Mouse (Mus musculus): ENCODE measurements around the gene Timmdc1. TPM values are rescaled to one million over a fixed set of nuclear protein-coding genes. Genes with fewer than 3 reads are reported as not detected.

The Timmdc1 gene
- 18.5 and 19.2 TPM in 2 replicates for polyA plus RNA-seq (2014; fragmentation: Nextera tagmentation; extraction: Ambion mirVana)

- Histone ChIP-seq H3K4me2 (ENCODE audit: low read depth, low read length) (peak within 1 kb of the TSS; percentile 71), H3K4me1 (ENCODE audit: control insufficient read depth, insufficient read depth, low read length) (peaks cover 9% of the 10 kb centered on the region; the same call in 1 of the 2 replicates), H3K36me3 (ENCODE audit: control insufficient read depth, insufficient read depth, low read length) (peaks cover 47% of the 10 kb centered on the region), H3K27me3 (replicated peaks; ENCODE audit: control insufficient read depth, insufficient read depth, low read length) (no peaks in the 10 kb centered on the region), H3K9me3 (ENCODE audit: control insufficient read depth, low read length) (no peaks in the 10 kb centered on the region), H3K4me3 (ENCODE audit: low read depth, low read length) (peak within 1 kb of the TSS; percentile 98), H3K27ac (replicated peaks; ENCODE audit: low read depth, low read length) (peak within 1 kb of the TSS; percentile 91), H3K9ac (ENCODE audit: low read depth, low read length) (peak within 1 kb of the TSS; percentile 96)
- 0% methylated on average over 58 of the region's 73 CpGs for WGBS
- DNase-seq (ENCODE audit: low spot score): peak; percentile 97
- ATAC-seq (ENCODE audit: low read depth): peak; percentile 98
These were observed at the start of gene Timmdc1 for GRCm38 (mm10) chr16:38522129-38523084. Timmdc1 (minus strand) TSS chr16:38522663.

- no peaks in the 10 kb centered on the region for H3K9me3 ChIP-seq (ENCODE audit: control insufficient read depth, low read length)
- H3K36me3 ChIP-seq (ENCODE audit: control insufficient read depth, insufficient read depth, low read length): peaks cover 82% of the 10 kb centered on the region
- DNase-seq (ENCODE audit: low spot score) (no peak), ATAC-seq (ENCODE audit: low read depth) (no peak)
- H3K4me2 ChIP-seq (ENCODE audit: low read depth, low read length): no peak overlapping the region
- H3K9ac ChIP-seq (ENCODE audit: low read depth, low read length): no peak overlapping the region
- H3K27me3 ChIP-seq (replicated peaks; ENCODE audit: control insufficient read depth, insufficient read depth, low read length): no peaks in the 10 kb centered on the region
- no peaks in the 10 kb centered on the region for H3K4me1 ChIP-seq (ENCODE audit: control insufficient read depth, insufficient read depth, low read length)
- no peak overlapping the region for H3K27ac ChIP-seq (replicated peaks; ENCODE audit: low read depth, low read length)
- WGBS: 100% methylated on average over 3 of the region's 3 CpGs
- H3K4me3 ChIP-seq (ENCODE audit: low read depth, low read length): no peak overlapping the region
These were observed 49.0 kb upstream of the Timmdc1 start for GRCm38 (mm10) chr16:38571481-38571880.

- Histone ChIP-seq H3K27me3 (replicated peaks; ENCODE audit: control insufficient read depth, insufficient read depth, low read length) (no peaks in the 10 kb centered on the region), H3K9ac (ENCODE audit: low read depth, low read length) (no peak overlapping the region), H3K9me3 (ENCODE audit: control insufficient read depth, low read length) (no peaks in the 10 kb centered on the region), H3K36me3 (ENCODE audit: control insufficient read depth, insufficient read depth, low read length) (peaks cover 68% of the 10 kb centered on the region), H3K4me2 (ENCODE audit: low read depth, low read length) (no peak overlapping the region), H3K4me1 (ENCODE audit: control insufficient read depth, insufficient read depth, low read length) (peaks cover 8% of the 10 kb centered on the region; the same call in 1 of the 2 replicates), H3K27ac (replicated peaks; ENCODE audit: low read depth, low read length) (no peak overlapping the region), H3K4me3 (ENCODE audit: low read depth, low read length) (no peak overlapping the region)
- no peak for DNase-seq (ENCODE audit: low spot score)
- WGBS: 93% methylated on average over 5 of the region's 5 CpGs
- no peak for ATAC-seq (ENCODE audit: low read depth)
These were observed 45.7 kb upstream of the Timmdc1 start for GRCm38 (mm10) chr16:38568192-38568591.

- 0 out of 2 replicates have a peak, but pooled peaks cover under 1% of the 10 kb centered on the region for H3K27me3 ChIP-seq (replicated peaks; ENCODE audit: control insufficient read depth, insufficient read depth, low read length)
- H3K4me3 ChIP-seq (ENCODE audit: low read depth, low read length): peak overlapping the region; percentile 95
- H3K9ac ChIP-seq (ENCODE audit: low read depth, low read length): peak overlapping the region; percentile 99
- H3K36me3 ChIP-seq (ENCODE audit: control insufficient read depth, insufficient read depth, low read length): peaks cover 31% of the 10 kb centered on the region
- peak overlapping the region; percentile 68 for H3K4me2 ChIP-seq (ENCODE audit: low read depth, low read length)
- H3K4me1 ChIP-seq (ENCODE audit: control insufficient read depth, insufficient read depth, low read length): peaks cover 8% of the 10 kb centered on the region; the same call in 1 of the 2 replicates
- no peaks in the 10 kb centered on the region for H3K9me3 ChIP-seq (ENCODE audit: control insufficient read depth, low read length)
- 29% methylated on average over 10 of the region's 10 CpGs for WGBS
- H3K27ac ChIP-seq (replicated peaks; ENCODE audit: low read depth, low read length): peak overlapping the region; percentile 91; the same call in 1 of the 2 replicates
- DNase-seq (ENCODE audit: low spot score): no peak
- ATAC-seq (ENCODE audit: low read depth): no peak
These were observed 41.1 kb upstream of the Timmdc1 start for GRCm38 (mm10) chr16:38563516-38563915.

- Histone ChIP-seq H3K36me3 (ENCODE audit: control insufficient read depth, insufficient read depth, low read length) (peaks cover 25% of the 10 kb centered on the region), H3K4me1 (ENCODE audit: control insufficient read depth, insufficient read depth, low read length) (peaks cover 8% of the 10 kb centered on the region; the same call in 1 of the 2 replicates), H3K27me3 (replicated peaks; ENCODE audit: control insufficient read depth, insufficient read depth, low read length) (0 out of 2 replicates have a peak, but pooled peaks cover 4% of the 10 kb centered on the region), H3K9ac (ENCODE audit: low read depth, low read length) (peak overlapping the region; percentile 99), H3K27ac (replicated peaks; ENCODE audit: low read depth, low read length) (peak overlapping the region; percentile 91), H3K4me3 (ENCODE audit: low read depth, low read length) (peak overlapping the region; percentile 95), H3K4me2 (ENCODE audit: low read depth, low read length) (peak overlapping the region; percentile 68), H3K9me3 (ENCODE audit: control insufficient read depth, low read length) (no peaks in the 10 kb centered on the region)
- under 1% methylated on average over 21 of the region's 25 CpGs for WGBS
- ATAC-seq (ENCODE audit: low read depth): peak; percentile 53; the same call in 1 of the 2 replicates
- peak; percentile 11 for DNase-seq (ENCODE audit: low spot score)
These were observed 40.5 kb upstream of the Timmdc1 start for GRCm38 (mm10) chr16:38562968-38563327.

- Histone ChIP-seq H3K4me1 (ENCODE audit: control insufficient read depth, insufficient read depth, low read length) (peaks cover 8% of the 10 kb centered on the region; the same call in 1 of the 2 replicates), H3K27ac (replicated peaks; ENCODE audit: low read depth, low read length) (peak overlapping the region; percentile 91), H3K4me3 (ENCODE audit: low read depth, low read length) (peak overlapping the region; percentile 95), H3K9me3 (ENCODE audit: control insufficient read depth, low read length) (no peaks in the 10 kb centered on the region), H3K27me3 (replicated peaks; ENCODE audit: control insufficient read depth, insufficient read depth, low read length) (0 out of 2 replicates have a peak, but pooled peaks cover 4% of the 10 kb centered on the region), H3K36me3 (ENCODE audit: control insufficient read depth, insufficient read depth, low read length) (peaks cover 20% of the 10 kb centered on the region), H3K4me2 (ENCODE audit: low read depth, low read length) (peak overlapping the region; percentile 68), H3K9ac (ENCODE audit: low read depth, low read length) (peak overlapping the region; percentile 99)
- DNase-seq (ENCODE audit: low spot score) (peak; percentile 96), ATAC-seq (ENCODE audit: low read depth) (peak; percentile 98)
- 7% methylated on average over 33 of the region's 37 CpGs for WGBS
These were observed 39.9 kb upstream of the Timmdc1 start for GRCm38 (mm10) chr16:38562131-38562967.

GRCm38 (mm10) chr16:38558221-38558748 is 35.8 kb upstream of the Timmdc1 start, which contains the start of gene Tmem39a:
Tmem39a (plus strand) TSS chr16:38558698.
- ATAC-seq (ENCODE audit: low read depth): no peak

GRCm38 (mm10) chr16:38555988-38556387 is 33.5 kb upstream of the Timmdc1 start:
- peaks cover 4% of the 10 kb centered on the region for H3K27me3 ChIP-seq (replicated peaks; ENCODE audit: control insufficient read depth, insufficient read depth, low read length)
- no peak overlapping the region for H3K9ac ChIP-seq (ENCODE audit: low read depth, low read length)
- H3K36me3 ChIP-seq (ENCODE audit: control insufficient read depth, insufficient read depth, low read length): no peaks in the 10 kb centered on the region
- DNase-seq (ENCODE audit: low spot score) (no peak), ATAC-seq (ENCODE audit: low read depth) (no peak)
- WGBS: 77% methylated on average over 3 of the region's 3 CpGs
- H3K9me3 ChIP-seq (ENCODE audit: control insufficient read depth, low read length): no peaks in the 10 kb centered on the region
- no peak overlapping the region for H3K27ac ChIP-seq (replicated peaks; ENCODE audit: low read depth, low read length)
- H3K4me3 ChIP-seq (ENCODE audit: low read depth, low read length): no peak overlapping the region
- no peak overlapping the region for H3K4me2 ChIP-seq (ENCODE audit: low read depth, low read length)
- H3K4me1 ChIP-seq (ENCODE audit: control insufficient read depth, insufficient read depth, low read length): no peaks in the 10 kb centered on the region

More at GRCm38 (mm10) chr16:38558221-38558748, 35.8 kb upstream of the Timmdc1 start, which contains the start of gene Tmem39a:
- H3K4me3 ChIP-seq (ENCODE audit: low read depth, low read length): no peak within 1 kb of the TSS
- no peak for DNase-seq (ENCODE audit: low spot score)
- no peak within 1 kb of the TSS for H3K9ac ChIP-seq (ENCODE audit: low read depth, low read length)
- H3K4me1 ChIP-seq (ENCODE audit: control insufficient read depth, insufficient read depth, low read length): no peaks in the 10 kb centered on the region
- no peaks in the 10 kb centered on the region for H3K9me3 ChIP-seq (ENCODE audit: control insufficient read depth, low read length)
- H3K36me3 ChIP-seq (ENCODE audit: control insufficient read depth, insufficient read depth, low read length): no peaks in the 10 kb centered on the region
- no peak within 1 kb of the TSS for H3K4me2 ChIP-seq (ENCODE audit: low read depth, low read length)
- WGBS: 78% methylated on average over 3 of the region's 3 CpGs
- no peak within 1 kb of the TSS for H3K27ac ChIP-seq (replicated peaks; ENCODE audit: low read depth, low read length)
- H3K27me3 ChIP-seq (replicated peaks; ENCODE audit: control insufficient read depth, insufficient read depth, low read length): peaks cover 4% of the 10 kb centered on the region; the same call in 1 of the 2 replicates
